Mouse (Mus musculus): ENCODE results near the gene Cers6.

Gene Cers6

DNA sequence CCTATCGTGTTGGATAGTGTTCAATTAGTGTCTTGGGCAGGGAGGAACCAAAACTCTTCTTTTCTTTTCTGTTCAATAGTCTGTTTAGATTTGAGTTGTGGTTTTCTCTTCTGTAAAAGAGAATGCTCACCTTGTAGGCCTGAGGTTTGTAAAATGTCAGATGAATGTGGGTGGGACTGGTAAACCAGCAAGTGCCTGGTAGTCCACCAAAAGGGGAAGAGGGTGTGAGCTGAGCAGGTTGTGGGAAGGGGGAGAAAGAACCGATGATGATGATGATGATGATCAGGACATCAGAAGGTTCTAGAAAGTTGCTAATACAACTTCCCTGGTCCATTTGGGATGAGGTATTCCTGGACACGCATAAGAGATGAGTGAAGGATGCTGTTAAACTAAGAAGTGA lies 55.1 kb downstream of the Cers6 start:
- no peak for DNase-seq (ENCODE audit: low spot score in 2 of 2)

DNA sequence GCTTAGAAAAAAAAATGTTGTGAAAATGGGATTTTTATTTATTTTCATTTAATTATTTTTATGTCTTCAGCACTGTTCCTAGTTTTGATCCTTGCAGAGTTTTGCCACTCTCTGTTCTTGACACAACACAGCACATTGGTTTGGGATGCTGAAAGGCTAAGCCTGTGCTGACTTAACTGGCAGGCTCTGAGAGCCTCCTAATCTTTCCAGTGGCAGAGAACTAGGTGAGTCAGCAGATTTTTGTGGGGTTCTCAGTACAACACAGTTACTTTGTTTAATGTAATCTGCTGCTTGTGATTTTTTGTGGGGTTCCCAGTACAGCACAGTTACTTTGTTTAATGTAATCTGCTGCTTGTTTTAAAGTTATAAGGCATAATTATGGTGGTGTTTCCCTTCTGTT lies 55.8 kb downstream of the Cers6 start:
- no peak for DNase-seq (ENCODE audit: low spot score in 2 of 2)

DNA sequence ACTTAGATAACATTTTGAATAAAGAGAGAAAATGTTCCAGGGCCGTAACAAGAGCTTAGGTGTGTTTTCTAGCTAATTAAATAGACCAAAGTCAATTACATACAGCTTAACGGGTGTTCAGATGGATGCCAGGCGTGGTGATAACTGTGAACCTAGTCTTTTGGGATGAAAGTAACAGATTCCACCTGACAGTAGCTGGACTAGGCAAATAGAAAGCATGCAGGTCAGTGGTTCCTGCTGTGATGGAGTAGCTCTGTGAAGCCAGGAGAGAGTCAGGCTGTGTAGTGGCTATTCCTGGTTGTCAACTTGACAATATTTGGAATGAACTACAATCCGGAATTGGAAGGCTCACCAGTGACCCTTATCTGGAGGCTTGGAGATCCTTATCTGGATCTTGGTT lies 56.3 kb downstream of the Cers6 start:
- no peak for DNase-seq (ENCODE audit: low spot score in 2 of 2)

DNA sequence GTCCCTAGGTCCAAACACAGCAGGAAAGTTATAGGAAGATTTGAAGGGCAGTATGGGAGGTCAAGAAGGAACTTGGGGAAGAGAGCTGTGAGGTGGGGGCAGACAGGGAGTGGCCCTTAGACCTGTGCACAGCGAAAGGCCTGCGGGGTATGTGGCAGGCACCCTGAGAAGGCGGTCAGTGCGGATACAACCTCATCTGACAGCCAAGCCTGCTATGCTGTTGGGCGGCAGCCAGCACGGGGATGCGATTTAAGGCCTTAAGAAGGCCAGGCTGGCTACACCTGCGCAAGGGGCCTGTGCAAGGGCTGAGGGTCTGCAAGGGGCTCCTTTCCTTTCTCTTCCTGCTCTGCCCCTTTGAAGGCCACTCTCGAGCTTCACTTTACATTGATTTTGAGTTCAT lies 63.1 kb downstream of the Cers6 start:
- DNase-seq (ENCODE audit: low spot score in 2 of 2) = no peak

DNA sequence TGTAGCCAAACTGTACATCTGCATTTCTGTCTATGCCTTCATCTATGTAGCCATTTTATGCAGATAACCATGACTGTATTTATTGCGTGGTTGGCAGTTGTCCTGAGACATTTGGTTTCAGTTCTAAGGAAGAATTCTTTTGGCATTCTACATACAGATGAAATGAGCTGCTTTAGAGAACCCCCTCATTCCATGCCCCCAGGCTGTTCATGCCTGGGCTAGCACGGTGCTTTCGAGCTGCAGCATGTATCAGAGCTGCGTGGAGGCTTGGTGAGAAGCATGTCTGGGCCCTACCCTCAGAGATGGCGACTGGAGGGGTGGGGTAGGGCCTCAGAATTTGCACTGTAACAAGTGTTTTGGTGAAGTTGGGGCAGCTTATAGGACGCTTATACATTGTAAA lies 64.3 kb downstream of the Cers6 start:
- DNase-seq (ENCODE audit: low spot score in 2 of 2) = no peak

DNA sequence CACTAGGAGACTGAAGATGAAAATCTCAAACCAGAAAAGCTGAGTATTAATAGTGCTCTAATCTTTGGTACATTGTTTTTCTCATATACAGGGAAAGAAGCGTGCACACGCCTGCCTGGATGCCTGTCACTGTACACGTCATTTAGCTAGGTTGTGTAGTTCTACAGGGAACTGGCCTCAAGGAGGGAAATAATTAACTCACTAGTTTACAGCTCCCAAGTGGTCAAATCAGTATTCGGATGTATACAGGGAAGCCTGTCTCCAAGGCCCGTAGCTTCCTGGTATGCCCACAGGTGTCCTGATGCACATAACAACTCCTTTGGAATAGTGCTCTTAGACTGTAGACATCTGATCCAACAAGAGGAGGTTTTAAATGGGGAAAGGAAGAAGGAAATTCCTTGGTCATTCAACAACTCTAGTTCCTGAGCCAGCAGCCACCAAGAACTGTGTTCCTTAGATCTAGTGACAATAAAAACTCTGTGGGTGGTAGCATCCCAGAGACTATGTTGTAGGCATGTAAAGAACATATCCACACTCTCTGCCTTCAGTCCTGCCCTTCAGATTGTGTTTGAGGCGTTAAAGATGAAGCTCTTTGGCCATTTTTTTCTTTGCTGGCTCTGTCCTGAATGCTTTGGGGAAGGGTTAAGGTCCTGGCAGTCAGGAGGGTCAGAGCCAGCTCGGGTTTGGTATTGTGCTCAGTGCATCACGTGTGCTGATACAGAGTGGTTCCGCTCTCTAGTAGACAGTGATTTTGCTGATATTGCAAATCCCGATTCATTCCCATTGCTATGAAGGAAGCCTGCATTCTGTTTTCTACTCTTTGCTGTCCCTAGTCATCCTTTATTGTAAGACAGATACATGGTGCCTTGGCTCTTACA lies 65.9 kb downstream of the Cers6 start:
- DNase-seq (ENCODE audit: low spot score in 2 of 2) = no peak

DNA sequence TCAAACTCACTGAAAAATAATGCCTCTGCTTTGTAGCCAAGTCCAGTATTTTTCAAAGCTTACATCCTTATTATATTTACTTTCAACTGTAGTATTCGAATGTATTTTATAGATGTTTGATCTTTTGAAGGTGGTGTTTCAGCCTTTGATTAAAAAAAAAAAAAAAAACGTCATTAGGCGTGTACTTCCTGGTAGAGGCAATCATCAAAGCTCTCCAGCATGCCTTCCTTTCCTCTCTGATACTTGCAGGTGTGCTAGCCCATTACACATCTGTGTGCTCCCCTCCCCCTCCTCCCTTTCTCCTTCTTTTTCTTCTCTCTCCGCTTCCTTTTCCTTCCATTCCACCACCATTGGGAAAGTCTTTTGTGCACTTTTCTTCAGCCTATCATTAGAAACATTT lies 71.0 kb downstream of the Cers6 start:
- no peak for DNase-seq (ENCODE audit: low spot score in 2 of 2)

DNA sequence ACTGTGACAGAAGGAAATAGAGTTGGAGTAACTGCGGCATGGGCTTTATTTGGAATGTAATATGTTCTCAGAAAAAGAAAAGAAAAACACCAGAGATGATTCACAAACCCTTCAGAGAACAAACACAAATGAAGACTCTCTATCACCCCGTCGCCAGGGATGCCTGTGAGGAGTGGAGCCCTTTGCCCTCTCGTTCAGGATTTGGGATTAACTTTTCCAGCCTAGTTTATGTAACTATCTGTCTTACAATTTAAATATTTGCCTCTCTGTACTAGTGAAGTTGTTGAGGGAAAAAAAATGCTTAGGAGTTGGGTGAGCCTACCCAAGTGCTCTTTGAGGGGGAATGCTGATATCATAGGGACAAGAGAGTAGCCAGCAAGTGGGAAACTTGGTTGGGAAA lies 71.4 kb downstream of the Cers6 start:
- DNase-seq (ENCODE audit: low spot score in 2 of 2) = no peak

DNA sequence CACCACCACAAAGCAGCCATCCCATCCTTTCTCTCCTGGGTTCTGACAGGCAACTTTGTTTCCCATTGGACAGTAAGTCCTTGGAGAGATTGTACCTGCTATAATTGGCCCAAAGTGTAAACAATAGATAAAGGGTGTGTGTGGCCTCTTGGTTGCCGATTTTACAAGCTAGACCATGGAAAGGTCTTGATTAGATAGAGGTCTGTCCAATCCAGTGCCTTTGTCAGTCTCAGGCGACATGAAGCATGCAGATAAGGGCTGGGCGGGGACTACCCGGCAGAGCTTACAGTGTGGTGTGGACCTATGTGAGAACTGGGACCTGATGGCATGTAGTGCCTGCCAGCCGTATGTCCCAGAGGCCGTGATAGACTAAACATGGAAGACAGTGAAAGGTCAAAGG lies 73.4 kb downstream of the Cers6 start:
- no peak for DNase-seq (ENCODE audit: low spot score in 2 of 2)

DNA sequence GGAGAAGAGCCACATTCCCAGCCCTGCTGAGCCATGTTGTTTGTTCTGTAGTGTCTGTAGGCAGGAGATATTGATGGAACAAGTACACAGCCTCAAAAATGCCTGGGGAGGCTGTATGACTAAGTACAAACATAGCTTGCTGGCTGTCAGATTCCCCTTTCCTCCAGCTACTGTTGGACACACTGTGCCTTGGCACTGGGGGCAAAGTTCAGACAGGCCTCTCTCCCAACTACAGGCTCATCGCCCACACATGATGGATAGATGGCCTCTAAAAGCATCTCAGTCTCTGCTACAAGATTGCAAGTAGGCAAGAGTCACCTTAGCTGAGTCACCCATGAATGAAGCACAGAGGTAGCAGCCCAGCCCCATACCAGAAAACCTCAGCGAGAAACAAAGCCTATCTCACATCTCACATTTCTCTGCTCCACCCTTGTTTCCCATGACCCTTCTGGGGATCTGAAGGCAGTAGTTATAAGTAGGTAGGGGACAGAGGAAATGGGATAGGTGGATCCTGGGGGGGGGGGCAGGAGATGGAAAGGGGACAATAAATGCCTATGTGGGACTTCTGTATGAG lies 74.6 kb downstream of the Cers6 start:
- no peak for DNase-seq (ENCODE audit: low spot score in 2 of 2)

DNA sequence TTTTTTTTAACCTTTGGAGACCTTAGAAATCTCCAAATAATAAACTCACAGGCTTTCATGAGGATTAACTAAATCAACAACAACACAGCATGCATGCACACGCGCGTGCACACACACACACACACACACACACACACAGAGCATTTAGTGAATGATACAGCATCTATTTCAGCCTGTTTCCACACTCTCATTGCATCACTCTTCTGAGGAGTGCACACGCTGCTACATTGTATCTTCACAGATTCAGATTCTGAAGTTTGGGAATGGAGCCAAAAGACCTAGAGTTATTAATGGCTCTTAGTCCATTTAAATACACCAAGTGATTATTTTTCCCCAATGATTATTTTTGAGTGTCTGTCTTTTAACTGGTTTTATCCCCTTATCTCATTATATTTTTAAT lies 75.5 kb downstream of the Cers6 start:
- DNase-seq (ENCODE audit: low spot score in 2 of 2) = no peak

DNA sequence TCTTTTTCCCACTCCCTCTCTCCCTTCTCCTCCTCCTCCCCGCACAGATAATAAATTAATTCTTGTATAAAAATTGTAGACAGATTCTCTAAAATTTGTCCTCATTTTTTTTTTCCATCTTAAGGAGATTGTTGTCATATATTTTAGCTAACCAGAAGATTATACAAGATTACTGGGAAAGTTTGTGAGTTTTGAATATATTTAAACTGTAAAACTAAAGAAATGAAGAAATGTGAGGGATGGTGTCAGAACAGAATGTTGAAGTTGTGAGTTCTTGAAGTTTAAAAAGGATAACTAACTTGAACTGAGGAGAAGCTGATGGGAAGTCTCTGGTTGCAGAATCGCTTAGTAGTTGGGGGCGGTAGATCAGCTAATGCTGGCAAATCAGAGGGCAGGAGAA lies 76.6 kb downstream of the Cers6 start:
- DNase-seq (ENCODE audit: low spot score in 2 of 2) = no peak

DNA sequence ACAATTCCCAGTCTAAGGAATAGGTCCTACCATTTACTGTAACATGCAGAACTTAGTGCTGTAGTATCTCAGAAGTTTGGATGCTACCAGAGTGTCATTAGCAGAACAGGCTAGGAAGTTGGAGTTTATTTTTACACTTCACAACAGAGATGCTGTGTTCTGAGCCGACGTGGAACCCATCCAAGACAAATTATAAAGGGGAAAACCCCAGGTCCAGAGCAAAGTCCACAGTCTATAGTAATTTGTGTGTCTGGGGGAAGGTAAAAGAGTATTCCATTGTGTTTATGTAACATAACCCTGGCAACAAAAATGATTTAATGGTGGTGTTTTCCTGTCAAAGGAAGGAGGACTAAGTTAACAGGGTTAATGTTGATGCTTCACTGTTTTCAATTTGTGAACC lies 83.7 kb downstream of the Cers6 start:
- no peak for DNase-seq (ENCODE audit: low spot score in 2 of 2)

DNA sequence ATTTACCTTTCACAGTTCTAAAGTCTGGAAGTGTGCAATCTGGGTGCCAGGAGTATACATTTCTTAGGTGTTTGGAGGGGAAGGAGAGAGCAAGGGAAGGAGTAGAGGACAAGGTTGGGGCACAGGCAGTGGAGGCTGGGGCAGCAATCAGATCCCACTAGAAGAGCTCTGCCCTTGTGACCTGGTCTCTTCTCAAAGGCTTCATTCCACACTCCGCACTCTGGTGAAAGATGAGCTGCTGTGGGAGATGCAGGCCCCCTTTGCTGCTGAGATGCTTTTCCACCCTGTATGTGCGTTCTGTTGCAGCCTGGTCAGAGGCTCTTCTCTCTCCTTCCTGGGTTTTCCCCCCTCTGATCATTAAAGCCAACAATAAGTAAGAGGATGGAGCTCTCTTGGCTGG lies 84.7 kb downstream of the Cers6 start:
- no peak for DNase-seq (ENCODE audit: low spot score in 2 of 2)

DNA sequence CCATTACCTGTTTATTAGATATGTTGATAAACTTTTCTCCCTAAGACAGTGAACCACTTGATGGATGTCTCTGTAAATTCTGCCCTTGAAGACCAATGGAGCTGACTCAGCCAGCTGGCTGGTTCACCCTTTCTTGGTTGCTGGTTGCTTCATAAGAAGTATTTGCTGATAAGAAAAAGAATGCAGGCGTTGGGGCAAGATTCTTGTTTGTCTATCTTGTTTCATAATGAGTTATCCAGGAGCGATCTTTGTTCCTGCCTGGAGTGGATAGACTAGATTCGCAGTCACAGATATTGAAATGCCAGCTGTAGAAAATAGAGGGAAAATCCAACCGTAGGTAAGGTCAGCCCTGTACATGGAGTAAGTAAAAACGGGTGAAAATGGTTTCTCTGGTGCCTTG lies 85.6 kb downstream of the Cers6 start:
- DNase-seq (ENCODE audit: low spot score in 2 of 2) = no peak

DNA sequence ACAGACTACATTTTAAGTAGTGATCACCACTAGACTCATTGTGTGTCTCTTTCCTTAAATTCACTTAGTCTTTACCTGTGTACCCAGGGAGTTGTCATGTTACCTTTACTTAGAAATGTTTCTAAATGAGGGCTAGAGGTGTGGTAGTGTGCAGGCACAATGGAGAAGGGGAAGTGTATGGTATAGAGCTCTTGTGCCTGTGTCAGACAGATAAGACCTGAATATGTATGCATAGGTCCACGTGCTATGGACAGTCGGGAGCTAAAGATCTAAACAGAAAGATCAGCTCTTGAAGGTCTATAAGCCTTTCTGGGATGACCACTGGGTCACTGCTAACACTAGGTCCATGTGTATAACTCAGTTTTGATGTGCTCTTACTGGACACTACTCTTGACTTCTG lies 87.9 kb downstream of the Cers6 start:
- no peak for DNase-seq (ENCODE audit: low spot score in 2 of 2)

DNA sequence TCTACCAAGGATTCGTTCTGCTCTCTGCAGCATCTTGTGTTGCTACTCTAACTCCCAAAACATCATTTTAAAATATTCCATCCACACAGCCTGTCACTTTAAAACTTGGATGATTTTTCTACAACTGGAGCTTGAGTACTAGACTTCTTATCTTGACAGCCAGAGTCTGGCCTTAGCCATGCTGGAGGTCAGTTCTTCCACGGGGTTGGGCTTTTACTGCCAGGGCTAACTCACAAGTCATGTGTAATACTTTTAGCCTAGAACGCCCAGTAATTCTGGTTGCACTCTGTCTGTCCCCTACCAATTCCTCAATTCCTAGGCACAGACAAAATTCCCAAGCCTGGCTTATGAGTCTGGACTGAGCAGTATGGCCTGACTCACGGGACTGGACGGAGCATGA lies 88.5 kb downstream of the Cers6 start:
- no peak for DNase-seq (ENCODE audit: low spot score in 2 of 2)

DNA sequence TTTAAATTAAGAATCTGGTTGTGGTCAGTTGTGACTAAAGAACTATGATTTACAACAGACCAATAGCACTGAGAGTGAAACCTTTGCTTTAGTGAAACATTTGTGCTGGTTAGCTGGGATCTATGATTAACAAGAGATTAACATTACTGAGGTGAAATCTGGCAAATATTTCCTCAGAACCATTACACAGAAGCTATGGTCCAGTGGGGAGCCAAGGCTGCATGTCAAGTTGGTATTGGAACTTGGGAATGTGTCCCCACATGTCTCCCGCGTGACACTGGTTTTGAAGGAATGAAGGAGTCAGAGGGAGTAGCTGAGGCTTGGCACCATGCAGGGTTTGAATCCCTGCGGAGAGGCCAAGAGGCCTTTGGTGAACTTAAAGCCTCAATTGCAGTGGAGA lies 90.5 kb downstream of the Cers6 start:
- DNase-seq (ENCODE audit: low spot score in 2 of 2) = no peak

DNA sequence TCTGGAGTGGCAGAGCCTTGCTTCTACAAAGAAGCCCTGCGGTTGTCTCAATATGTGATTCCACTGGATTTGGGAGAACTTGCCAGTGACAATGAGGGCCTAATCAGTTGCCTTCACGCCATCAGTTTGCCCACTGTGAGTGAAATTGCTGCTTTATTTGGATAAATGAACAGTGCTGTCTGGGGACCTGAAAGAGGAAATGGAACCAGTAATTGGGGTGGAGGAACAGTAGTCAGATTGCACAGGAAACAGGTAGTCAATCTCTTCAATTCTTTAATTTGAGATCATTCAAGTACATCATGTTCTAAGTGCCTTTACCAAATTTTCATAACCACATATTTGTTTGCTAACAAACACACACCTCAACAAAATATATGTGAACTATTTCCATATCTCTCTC lies 92.4 kb downstream of the Cers6 start:
- DNase-seq (ENCODE audit: low spot score in 2 of 2) = no peak

DNA sequence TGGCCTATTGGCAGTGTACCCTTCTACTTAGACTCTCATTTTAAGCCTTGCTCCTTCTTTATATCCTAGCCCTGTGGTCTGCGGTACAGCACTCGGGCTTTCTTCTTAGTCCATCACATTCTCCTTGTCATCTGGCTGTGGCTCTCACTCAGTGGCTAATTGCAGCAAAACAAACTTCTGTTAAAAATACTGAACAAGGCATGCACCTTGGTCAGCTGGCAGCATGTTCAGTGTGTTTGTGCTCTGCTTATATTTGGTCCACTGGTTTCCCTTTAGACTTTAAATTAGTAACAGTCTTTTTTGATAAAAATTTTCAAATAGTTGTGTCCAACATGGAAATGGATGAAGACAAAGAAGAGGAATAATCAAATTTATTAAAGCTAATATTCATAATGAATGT lies 94.3 kb downstream of the Cers6 start:
- DNase-seq (ENCODE audit: low spot score in 2 of 2) = no peak

DNA sequence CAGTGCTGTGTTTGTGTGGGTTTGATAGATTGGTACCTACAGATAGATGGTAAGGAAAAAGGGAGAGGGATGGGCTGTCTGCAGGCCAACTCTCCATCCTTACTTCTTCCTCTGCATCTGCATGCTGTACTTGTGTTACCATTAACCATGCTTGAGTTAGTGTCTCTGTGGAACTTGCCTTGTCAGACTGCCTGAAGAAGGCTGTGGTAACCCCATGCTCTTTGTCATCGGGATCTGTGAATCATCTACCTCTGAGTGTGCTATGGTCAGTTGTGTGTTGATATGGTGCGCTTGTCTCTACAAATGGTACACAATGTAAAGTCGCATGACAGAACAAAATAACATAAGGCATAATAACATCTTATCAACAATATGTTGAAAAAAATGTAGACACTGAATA lies 94.9 kb downstream of the Cers6 start:
- DNase-seq (ENCODE audit: low spot score in 2 of 2) = no peak

DNA sequence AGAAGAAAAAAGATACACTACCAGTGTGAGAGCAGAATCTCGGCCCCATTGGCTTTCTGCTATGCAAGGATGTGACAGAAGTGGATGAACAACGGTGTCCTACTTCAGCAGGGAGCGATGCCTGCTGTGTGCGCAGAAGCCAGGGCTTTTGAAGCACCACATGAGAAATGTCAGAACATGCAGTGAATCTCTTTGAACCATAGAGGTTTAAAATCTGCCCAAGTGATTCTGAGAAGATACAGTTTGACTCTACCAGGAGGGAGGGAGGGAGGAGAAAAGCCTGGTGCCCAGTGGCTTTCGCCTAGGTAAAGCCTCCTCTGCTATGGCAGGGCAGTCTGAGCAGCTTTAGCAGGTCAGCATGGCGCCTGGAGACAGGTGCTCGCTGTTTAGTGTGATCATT lies 96.6 kb downstream of the Cers6 start:
- no peak for DNase-seq (ENCODE audit: low spot score in 2 of 2)

DNA sequence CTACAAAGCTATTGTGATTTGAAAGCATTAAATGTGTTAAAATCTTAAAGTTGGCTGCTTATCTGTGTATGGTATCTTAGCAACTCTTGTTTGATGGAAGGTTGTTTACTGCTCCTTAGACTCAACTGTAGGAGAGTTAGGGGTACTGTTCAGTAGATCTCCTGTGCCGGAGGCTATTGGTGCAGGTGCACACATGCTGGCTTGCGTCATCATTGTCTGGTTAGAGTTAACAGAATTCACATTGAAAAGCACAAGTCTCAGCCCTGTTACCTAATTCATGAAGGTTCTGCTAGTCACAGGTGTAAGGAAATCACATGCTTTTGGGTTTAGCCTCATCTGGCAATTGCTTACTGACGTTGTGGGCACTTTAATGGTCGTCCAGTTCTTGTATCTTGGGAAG lies 98.3 kb downstream of the Cers6 start:
- DNase-seq (ENCODE audit: low spot score in 2 of 2) = no peak

DNA sequence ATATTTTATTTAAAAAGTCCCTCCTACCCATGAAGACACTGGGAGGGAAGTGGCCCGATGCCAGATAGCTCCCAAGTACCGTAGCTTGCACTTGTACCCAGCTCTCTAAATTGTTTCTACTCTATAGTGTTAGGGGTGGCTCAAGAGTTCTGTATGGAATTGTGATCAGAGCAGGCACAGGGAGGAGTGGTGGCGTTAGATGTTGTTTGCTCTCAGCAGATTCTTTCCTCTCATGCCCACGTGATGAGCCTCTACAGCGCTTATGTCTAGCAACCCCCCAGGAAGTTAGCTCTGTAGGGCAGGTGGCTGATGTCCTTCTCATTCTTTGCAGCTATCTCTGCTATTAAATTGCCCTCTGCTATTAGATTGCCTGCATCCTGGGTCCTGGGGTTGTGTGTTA lies 98.8 kb downstream of the Cers6 start:
- DNase-seq (ENCODE audit: low spot score in 2 of 2) = no peak
